Mouse (Mus musculus): Measurements from ENCODE around the gene Mat1a. TPM values are rescaled to one million over a fixed set of nuclear protein-coding genes. Genes with fewer than 3 reads are reported as not detected.

Mat1a gene
- total RNA-seq (2021) = not detected
- long read RNA-seq, experiment 1 = 0 reads
- long read RNA-seq, experiment 2 = 0 reads

- Histone ChIP-seq H3K27ac (no peak within 1 kb of the TSS), H3K4me3 (no peak within 1 kb of the TSS)
- intact Hi-C loops (cut with DNase I) = no loop called here
- no peak for DNase-seq (ENCODE audit: extremely low spot score in 1 of 2, low spot score in 2 of 2)
- no peak for TF ChIP-seq CTCF (IDR thresholded peaks at IDR 0.05)
Observed at GRCm38 (mm10) chr14:41104853-41105444, at the start of gene Mat1a. Mat1a (plus strand) TSS chr14:41105035.

- no peak for DNase-seq (ENCODE audit: extremely low spot score in 1 of 2, low spot score in 2 of 2)
- intact Hi-C loops (cut with DNase I) = no loop called here
- Histone ChIP-seq H3K27ac (no peak overlapping the region), H3K4me3 (no peak overlapping the region)
- no peak for TF ChIP-seq CTCF (IDR thresholded peaks at IDR 0.05)
Observed at GRCm38 (mm10) chr14:41065168-41065567, 39.7 kb upstream of the Mat1a start.

GRCm38 (mm10) chr14:41066416-41066815 is 38.4 kb upstream of the Mat1a start:
- no peak for TF ChIP-seq CTCF (IDR thresholded peaks at IDR 0.05)
- no peak for DNase-seq (ENCODE audit: extremely low spot score in 1 of 2, low spot score in 2 of 2)
- intact Hi-C loops (cut with DNase I) = no loop called here
- Histone ChIP-seq H3K4me3 (no peak overlapping the region), H3K27ac (no peak overlapping the region)

- intact Hi-C loops (cut with DNase I) = no loop called here
Observed at GRCm38 (mm10) chr14:41069108-41069507, 35.7 kb upstream of the Mat1a start, which contains the start of gene Dydc2. Dydc2 (minus strand) TSS chr14:41069208.

GRCm38 (mm10) chr14:41070343-41070742 is 34.5 kb upstream of the Mat1a start:
- intact Hi-C loops (cut with DNase I) = no loop called here
- H3K27ac ChIP-seq = no peak overlapping the region
- DNase-seq (ENCODE audit: extremely low spot score in 1 of 2, low spot score in 2 of 2) = no peak
- no peak overlapping the region for H3K4me3 ChIP-seq
- TF ChIP-seq CTCF (IDR thresholded peaks at IDR 0.05) = no peak

More at GRCm38 (mm10) chr14:41069108-41069507, 35.7 kb upstream of the Mat1a start, which contains the start of gene Dydc2:
- no peak for DNase-seq (ENCODE audit: extremely low spot score in 1 of 2, low spot score in 2 of 2)
- no peak within 1 kb of the TSS for H3K27ac ChIP-seq
- H3K4me3 ChIP-seq = no peak within 1 kb of the TSS
- no peak for TF ChIP-seq CTCF (IDR thresholded peaks at IDR 0.05)

GRCm38 (mm10) chr14:41072229-41072943 is 32.4 kb upstream of the Mat1a start, which contains the start of gene Dydc1:
Dydc1 (plus strand) TSS chr14:41072911.
- peak; percentile 83 to 84 for DNase-seq (ENCODE audit: extremely low spot score in 1 of 2, low spot score in 2 of 2)
- no peak for TF ChIP-seq CTCF (IDR thresholded peaks at IDR 0.05)
- Histone ChIP-seq H3K4me3 (peak within 1 kb of the TSS; percentile 55), H3K27ac (no peak within 1 kb of the TSS)
- intact Hi-C loops (cut with DNase I) = no loop called here

- H3K27ac ChIP-seq = no peak overlapping the region
- intact Hi-C loops (cut with DNase I) = no loop called here
- peak overlapping the region; percentile 55 for H3K4me3 ChIP-seq
- DNase-seq (ENCODE audit: extremely low spot score in 1 of 2, low spot score in 2 of 2) = no peak
- TF ChIP-seq CTCF (IDR thresholded peaks at IDR 0.05) = no peak
Observed at GRCm38 (mm10) chr14:41072944-41073275, 31.9 kb upstream of the Mat1a start.

- DNase-seq (ENCODE audit: extremely low spot score in 1 of 2, low spot score in 2 of 2) = no peak
- no peak for TF ChIP-seq CTCF (IDR thresholded peaks at IDR 0.05)
Observed at GRCm38 (mm10) chr14:41082408-41082807, 22.4 kb upstream of the Mat1a start.

GRCm38 (mm10) chr14:41087509-41087908 is 17.3 kb upstream of the Mat1a start:
- intact Hi-C loops (cut with DNase I) = no loop called here
- H3K27ac ChIP-seq = no peak overlapping the region
- peak; percentile 45 for TF ChIP-seq CTCF (IDR thresholded peaks at IDR 0.05)
- no peak for DNase-seq (ENCODE audit: extremely low spot score in 1 of 2, low spot score in 2 of 2)
- no peak overlapping the region for H3K4me3 ChIP-seq

More at GRCm38 (mm10) chr14:41082408-41082807, 22.4 kb upstream of the Mat1a start:
- H3K4me3 ChIP-seq = no peak overlapping the region
- H3K27ac ChIP-seq = no peak overlapping the region
- intact Hi-C loops (cut with DNase I) = no loop called here

GRCm38 (mm10) chr14:41090777-41091176 is 14.1 kb upstream of the Mat1a start:
- DNase-seq (ENCODE audit: extremely low spot score in 1 of 2, low spot score in 2 of 2) = no peak
- TF ChIP-seq CTCF (IDR thresholded peaks at IDR 0.05) = peak; percentile 62
- Histone ChIP-seq H3K27ac (no peak overlapping the region), H3K4me3 (no peak overlapping the region)
- intact Hi-C loops (cut with DNase I) = no loop called here

GRCm38 (mm10) chr14:41094114-41094513 is 10.7 kb upstream of the Mat1a start:
- H3K27ac ChIP-seq = no peak overlapping the region
- intact Hi-C loops (cut with DNase I) = no loop called here
- no peak for DNase-seq (ENCODE audit: extremely low spot score in 1 of 2, low spot score in 2 of 2)
- peak; percentile 77 for TF ChIP-seq CTCF (IDR thresholded peaks at IDR 0.05)
- no peak overlapping the region for H3K4me3 ChIP-seq

GRCm38 (mm10) chr14:41096296-41096860 is 8.5 kb upstream of the Mat1a start:
- Histone ChIP-seq H3K27ac (no peak overlapping the region), H3K4me3 (no peak overlapping the region)
- no peak for TF ChIP-seq CTCF (IDR thresholded peaks at IDR 0.05)
- DNase-seq (ENCODE audit: extremely low spot score in 1 of 2, low spot score in 2 of 2) = no peak
- intact Hi-C loops (cut with DNase I) = no loop called here
